Mouse (Mus musculus): ENCODE data around the gene Rell1.
"Not testable (repeated sequence)": the region's sequence is repeated elsewhere in the genome, so short reads cannot be mapped to it uniquely, and the experiment has no call there.

Gene Rell1

GRCm38 (mm10) chr5:63897001-63897819, 71.5 kb downstream of the Rell1 start:
- DNase-seq (ENCODE audit: low spot score in 2 of 2), result not testable (repeated sequence)

- DNase-seq (ENCODE audit: low spot score in 2 of 2), result no peak
Observed at GRCm38 (mm10) chr5:63891912-63892311, 76.8 kb downstream of the Rell1 start.

- DNase-seq (ENCODE audit: low spot score in 2 of 2), result no peak
Observed at GRCm38 (mm10) chr5:63891241-63891640, 77.5 kb downstream of the Rell1 start.

DNA sequence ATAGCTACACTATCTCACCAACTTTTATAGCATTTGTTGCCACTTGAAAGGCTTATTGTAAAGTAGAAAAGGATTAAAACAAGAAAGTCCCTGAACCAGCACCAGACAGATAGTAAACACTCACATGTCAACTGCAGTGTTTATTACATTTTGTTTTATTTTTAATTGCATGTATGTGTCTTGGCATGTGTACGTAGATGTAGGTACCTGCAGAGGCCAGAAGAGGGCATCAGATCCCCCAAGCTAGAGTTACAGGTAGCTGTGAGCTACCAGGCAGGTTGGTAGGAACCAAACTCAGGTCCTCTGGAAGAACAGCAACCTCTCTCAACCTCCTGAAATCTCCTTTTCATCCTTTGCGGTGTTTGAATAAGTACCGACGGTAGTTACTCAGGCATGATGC, 81.6 kb downstream of the Rell1 start:
- DNase-seq (ENCODE audit: low spot score in 2 of 2), result no peak

GRCm38 (mm10) chr5:63886709-63887108, 82.0 kb downstream of the Rell1 start:
- DNase-seq (ENCODE audit: low spot score in 2 of 2), result no peak

GRCm38 (mm10) chr5:63886292-63886691, 82.4 kb downstream of the Rell1 start:
- DNase-seq (ENCODE audit: low spot score in 2 of 2), result no peak

DNA sequence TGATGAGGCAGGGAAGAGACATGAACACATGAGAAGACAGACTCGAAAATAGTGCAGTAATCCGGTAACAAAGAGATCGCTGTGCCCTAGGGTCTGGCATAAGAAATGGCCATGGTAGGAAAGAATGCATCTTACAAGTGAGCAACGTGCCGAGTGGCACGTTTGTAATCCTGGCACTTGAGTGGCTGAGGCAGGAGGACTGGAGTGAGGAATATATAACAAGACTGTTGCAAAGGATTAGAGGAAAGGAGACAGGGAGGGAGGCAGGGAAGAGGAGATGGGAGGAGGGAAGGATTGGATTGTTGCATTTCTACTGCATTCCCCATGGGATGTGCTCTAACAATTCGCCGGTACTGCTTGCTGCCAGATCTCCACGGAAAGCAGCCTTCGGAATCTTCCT, 89.7 kb downstream of the Rell1 start:
- no peak for DNase-seq (ENCODE audit: low spot score in 2 of 2)

- DNase-seq (ENCODE audit: low spot score in 2 of 2), result no peak
Observed at GRCm38 (mm10) chr5:63876081-63876480, 92.6 kb downstream of the Rell1 start.

GRCm38 (mm10) chr5:63874880-63875279, 93.8 kb downstream of the Rell1 start:
- DNase-seq (ENCODE audit: low spot score in 2 of 2), result no peak

DNA sequence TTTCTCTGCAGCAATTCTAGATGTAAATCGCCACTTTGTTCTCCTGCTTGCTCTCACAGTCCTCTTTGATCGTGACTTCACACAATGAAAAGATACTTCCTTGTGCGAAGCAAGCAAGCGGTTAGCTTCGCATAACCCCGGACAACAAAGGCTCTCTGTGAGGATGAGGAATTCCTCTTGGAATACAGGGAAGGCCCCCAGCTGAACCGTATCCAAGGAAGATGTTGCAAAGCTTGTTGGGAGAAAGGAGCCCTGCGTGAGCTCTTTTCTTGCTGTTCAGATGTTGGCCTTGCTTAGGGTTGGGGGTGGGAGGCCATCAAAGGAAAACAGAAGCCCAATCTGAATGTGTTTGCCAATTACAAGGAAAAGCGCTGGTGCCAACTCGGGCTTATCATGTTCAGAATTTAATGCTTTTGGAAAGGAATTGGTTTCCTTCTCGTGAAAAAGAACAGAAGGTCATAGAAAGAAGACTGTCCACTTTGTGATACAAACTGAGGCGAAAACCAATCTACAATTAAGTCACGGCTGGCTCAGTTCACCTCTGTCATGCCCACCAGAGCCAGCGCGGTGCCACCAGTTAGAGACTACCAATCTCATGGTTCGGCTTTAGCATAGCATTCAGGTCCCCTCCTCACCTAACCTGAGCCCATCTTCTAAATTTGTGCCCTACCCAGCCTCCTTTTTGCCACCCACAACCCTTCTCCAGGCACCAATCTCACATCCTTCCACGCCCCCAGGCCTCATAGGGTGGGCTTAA, 96.3 kb downstream of the Rell1 start:
- DNase-seq (ENCODE audit: low spot score in 2 of 2), result no peak

DNA sequence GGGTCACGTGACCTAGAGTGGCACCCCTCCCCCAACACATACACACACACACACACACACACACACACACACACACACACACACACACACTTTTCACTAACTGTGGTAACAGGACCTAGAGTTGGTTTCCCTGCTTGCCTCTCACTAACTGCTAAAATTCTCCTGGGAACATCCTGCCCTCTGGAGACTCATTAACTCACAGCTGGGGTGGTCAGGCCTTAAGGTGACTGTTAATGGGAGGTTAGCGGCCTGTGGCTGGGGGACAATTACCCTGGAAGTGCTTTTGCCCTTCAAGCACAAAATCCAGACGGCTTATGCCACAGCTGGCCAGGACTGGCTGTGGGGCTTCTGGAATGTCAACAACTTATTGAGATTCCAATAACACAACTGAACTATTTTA, 101.3 kb downstream of the Rell1 start:
- DNase-seq (ENCODE audit: low spot score in 2 of 2), result no peak

DNA sequence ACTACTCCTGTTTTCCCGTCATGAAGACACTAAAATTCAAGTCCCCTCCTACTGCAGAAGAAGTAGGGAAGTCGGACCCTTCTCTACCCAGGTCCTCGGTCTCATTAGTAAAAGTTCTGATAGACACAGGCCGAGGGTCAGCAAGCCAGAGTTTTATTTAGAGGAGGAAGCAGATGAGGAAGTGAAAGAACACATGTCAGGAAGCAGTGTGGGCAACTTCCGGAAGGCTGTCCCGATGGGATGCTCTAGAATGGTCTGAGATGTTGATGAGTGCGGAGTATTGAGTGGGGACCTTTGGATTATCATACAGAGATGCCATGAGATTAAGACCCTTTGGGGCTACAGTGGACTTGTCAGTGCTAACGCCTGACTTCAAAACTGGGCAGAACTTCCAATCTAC, 109.8 kb downstream of the Rell1 start:
- DNase-seq (ENCODE audit: low spot score in 2 of 2), result no peak
